Mouse (Mus musculus): ENCODE data around the gene Tent4b. TPM values are rescaled to one million over a fixed set of nuclear protein-coding genes. Genes with fewer than 3 reads are reported as not detected.
A peak's percentile ranks its signal among the peaks of the same experiment; 100 is the strongest.

The Tent4b gene
- polyA plus RNA-seq, 1 experiment from 2014 or later: 14.0 TPM

GRCm38 (mm10) chr8:88290326-88291304 is 91.6 kb downstream of the Tent4b start:
- 80% methylated on average over 13 of the region's 13 CpGs for WGBS
- no peak overlapping the region for H3K4me3 ChIP-seq (ENCODE audit: low read length)
- H3K9me3 ChIP-seq (ENCODE audit: control insufficient read depth, low read length): no peaks in the 10 kb centered on the region
- no peaks in the 10 kb centered on the region for H3K36me3 ChIP-seq (ENCODE audit: control insufficient read depth, insufficient read depth, low read length)
- no peak overlapping the region for H3K9ac ChIP-seq (ENCODE audit: low read depth, low read length)
- no peaks in the 10 kb centered on the region for H3K4me1 ChIP-seq (ENCODE audit: control insufficient read depth, insufficient read depth, low read length)
- ATAC-seq (ENCODE audit: low FRiP score, low TSS enrichment): no peak
- H3K4me2 ChIP-seq (replicated peaks; ENCODE audit: low read depth, low read length): no peak overlapping the region
- no peaks in the 10 kb centered on the region for H3K27me3 ChIP-seq (ENCODE audit: control insufficient read depth, insufficient read depth, low read length)
- no peak overlapping the region for H3K27ac ChIP-seq (ENCODE audit: low read depth, low read length)

DNA sequence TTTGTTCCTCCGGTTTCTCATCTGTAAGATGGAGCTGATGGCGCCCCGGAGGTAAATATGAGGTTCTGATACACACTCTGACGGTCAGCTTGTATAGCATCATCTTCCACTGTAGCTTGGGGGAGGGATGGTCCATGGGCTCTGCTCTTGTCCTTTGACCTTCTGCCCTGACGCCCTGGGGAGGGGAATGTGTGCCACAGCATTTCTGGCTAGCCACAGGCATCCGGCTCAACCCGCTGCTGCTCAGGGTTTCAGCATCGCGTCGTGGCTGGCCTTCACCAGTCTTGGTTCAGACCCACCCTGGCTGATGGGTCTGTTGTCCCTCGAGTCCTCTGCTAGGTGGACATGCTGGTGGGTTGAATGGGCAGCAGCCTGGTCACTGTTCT is 92.3 kb downstream of the Tent4b start:
- 90% methylated on average over 11 of the region's 11 CpGs for WGBS
- no peaks in the 10 kb centered on the region for H3K4me1 ChIP-seq (ENCODE audit: control insufficient read depth, insufficient read depth, low read length)
- no peaks in the 10 kb centered on the region for H3K9me3 ChIP-seq (ENCODE audit: control insufficient read depth, low read length)
- no peak overlapping the region for H3K27ac ChIP-seq (ENCODE audit: low read depth, low read length)
- no peak overlapping the region for H3K4me2 ChIP-seq (replicated peaks; ENCODE audit: low read depth, low read length)
- no peak overlapping the region for H3K9ac ChIP-seq (ENCODE audit: low read depth, low read length)
- H3K27me3 ChIP-seq (ENCODE audit: control insufficient read depth, insufficient read depth, low read length): no peaks in the 10 kb centered on the region
- no peak for ATAC-seq (ENCODE audit: low FRiP score, low TSS enrichment)
- no peak overlapping the region for H3K4me3 ChIP-seq (ENCODE audit: low read length)
- H3K36me3 ChIP-seq (ENCODE audit: control insufficient read depth, insufficient read depth, low read length): no peaks in the 10 kb centered on the region

DNA sequence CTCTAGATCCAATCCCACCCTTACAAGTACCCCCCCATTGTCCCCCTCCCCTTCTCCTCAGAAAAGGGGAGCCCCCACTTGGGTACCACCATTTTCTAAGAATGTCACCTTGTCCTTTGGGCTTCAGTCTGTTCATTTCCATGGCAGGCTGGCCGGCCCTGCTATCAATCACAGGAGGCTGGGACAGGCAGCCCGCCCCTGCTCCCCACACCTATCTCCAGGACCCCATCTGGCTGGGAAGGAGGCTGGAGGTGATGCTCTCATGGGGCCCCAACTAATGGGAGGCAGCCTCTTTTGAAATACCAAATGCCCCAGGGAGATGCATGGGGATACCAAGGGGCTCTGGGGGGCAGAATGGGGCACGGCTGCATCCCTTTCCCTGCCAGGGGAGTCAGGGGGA is 93.9 kb downstream of the Tent4b start:
- H3K4me3 ChIP-seq (ENCODE audit: low read length): no peak overlapping the region
- no peaks in the 10 kb centered on the region for H3K36me3 ChIP-seq (ENCODE audit: control insufficient read depth, insufficient read depth, low read length)
- H3K4me1 ChIP-seq (ENCODE audit: control insufficient read depth, insufficient read depth, low read length): 0 out of 2 replicates have a peak, but pooled peaks cover under 1% of the 10 kb centered on the region
- H3K27ac ChIP-seq (ENCODE audit: low read depth, low read length): no peak overlapping the region
- no peak for ATAC-seq (ENCODE audit: low FRiP score, low TSS enrichment)
- 83% methylated on average over 3 of the region's 3 CpGs for WGBS
- H3K9ac ChIP-seq (ENCODE audit: low read depth, low read length): no peak overlapping the region
- H3K4me2 ChIP-seq (replicated peaks; ENCODE audit: low read depth, low read length): no peak overlapping the region
- H3K27me3 ChIP-seq (ENCODE audit: control insufficient read depth, insufficient read depth, low read length): no peaks in the 10 kb centered on the region
- H3K9me3 ChIP-seq (ENCODE audit: control insufficient read depth, low read length): no peaks in the 10 kb centered on the region

DNA sequence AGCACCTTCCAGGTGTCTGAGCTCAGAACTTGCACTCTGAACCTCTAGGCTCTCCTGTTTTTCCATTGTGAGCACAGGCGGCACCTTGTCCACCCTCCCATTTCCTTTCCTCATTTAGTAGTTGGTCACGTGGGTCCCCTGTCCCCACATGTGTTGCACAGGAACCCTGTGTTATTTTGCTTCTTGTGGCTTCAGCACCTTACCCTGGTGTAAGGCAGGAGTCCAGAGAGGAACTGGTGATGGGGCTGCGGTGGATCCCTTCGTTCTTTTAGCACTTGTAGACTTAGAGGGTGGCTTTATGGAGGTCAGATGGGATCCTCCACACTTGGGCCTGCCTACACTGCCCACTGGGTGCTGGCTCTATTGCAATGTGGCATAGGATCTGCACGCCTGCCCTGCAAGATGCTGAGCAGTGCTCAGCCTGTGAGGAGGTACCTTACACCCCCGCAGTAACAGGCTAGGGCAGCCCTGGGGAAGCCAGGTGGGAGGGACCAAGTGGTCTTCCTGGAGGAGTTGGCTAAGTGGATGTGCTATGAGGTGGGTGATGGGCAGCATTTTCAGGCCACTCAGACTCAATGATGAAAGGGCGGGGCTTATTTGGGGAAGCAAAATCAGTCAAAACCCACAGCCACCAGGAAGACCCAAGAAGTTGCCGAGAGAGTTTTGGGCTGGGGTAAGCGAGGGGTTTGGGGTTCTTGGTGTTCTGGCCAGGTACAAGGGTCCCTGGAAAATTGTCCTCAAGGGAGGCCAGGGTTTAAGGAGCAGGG is 94.8 kb downstream of the Tent4b start:
- Histone ChIP-seq H3K27ac (ENCODE audit: low read depth, low read length) (no peak overlapping the region), H3K4me2 (replicated peaks; ENCODE audit: low read depth, low read length) (no peak overlapping the region), H3K4me1 (ENCODE audit: control insufficient read depth, insufficient read depth, low read length) (0 out of 2 replicates have a peak, but pooled peaks cover 4% of the 10 kb centered on the region), H3K4me3 (ENCODE audit: low read length) (no peak overlapping the region), H3K9ac (ENCODE audit: low read depth, low read length) (no peak overlapping the region), H3K27me3 (ENCODE audit: control insufficient read depth, insufficient read depth, low read length) (no peaks in the 10 kb centered on the region), H3K9me3 (ENCODE audit: control insufficient read depth, low read length) (no peaks in the 10 kb centered on the region), H3K36me3 (ENCODE audit: control insufficient read depth, insufficient read depth, low read length) (no peaks in the 10 kb centered on the region)
- ATAC-seq (ENCODE audit: low FRiP score, low TSS enrichment): no peak
- 85% methylated on average over 9 of the region's 9 CpGs for WGBS

DNA sequence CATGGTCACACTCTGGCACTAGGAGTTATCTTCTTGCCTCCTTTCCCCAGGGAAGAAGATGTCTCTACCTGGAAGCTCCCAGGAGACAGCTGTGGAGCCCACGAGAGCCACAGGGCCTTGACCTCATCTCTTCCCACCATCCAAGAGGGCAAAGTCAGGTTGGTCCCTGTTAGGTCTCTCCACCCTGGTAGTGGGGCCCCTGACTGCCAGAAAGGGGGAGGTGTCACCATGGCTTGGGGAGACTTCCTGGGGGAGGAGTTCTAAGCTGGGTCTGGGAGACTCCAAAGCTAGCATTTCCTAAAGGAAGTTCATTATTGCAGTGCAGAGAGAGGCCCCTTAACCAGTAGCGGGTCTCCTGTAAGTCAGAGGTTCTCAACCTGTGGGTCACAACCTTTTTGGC is 96.0 kb downstream of the Tent4b start:
- Histone ChIP-seq H3K4me2 (replicated peaks; ENCODE audit: low read depth, low read length) (no peak overlapping the region), H3K9ac (ENCODE audit: low read depth, low read length) (no peak overlapping the region), H3K27ac (ENCODE audit: low read depth, low read length) (no peak overlapping the region), H3K4me3 (ENCODE audit: low read length) (no peak overlapping the region), H3K9me3 (ENCODE audit: control insufficient read depth, low read length) (no peaks in the 10 kb centered on the region), H3K36me3 (ENCODE audit: control insufficient read depth, insufficient read depth, low read length) (no peaks in the 10 kb centered on the region), H3K27me3 (ENCODE audit: control insufficient read depth, insufficient read depth, low read length) (no peaks in the 10 kb centered on the region), H3K4me1 (ENCODE audit: control insufficient read depth, insufficient read depth, low read length) (0 out of 2 replicates have a peak, but pooled peaks cover 4% of the 10 kb centered on the region)
- ATAC-seq (ENCODE audit: low FRiP score, low TSS enrichment): no peak
- 89% methylated on average over 2 of the region's 2 CpGs for WGBS

- WGBS: 35% methylated on average over 12 of the region's 12 CpGs
- H3K27ac ChIP-seq (ENCODE audit: low read depth, low read length): peak overlapping the region; percentile 24; the same call in 1 of the 2 replicates
- no peaks in the 10 kb centered on the region for H3K27me3 ChIP-seq (ENCODE audit: control insufficient read depth, insufficient read depth, low read length)
- no peak for ATAC-seq (ENCODE audit: low FRiP score, low TSS enrichment)
- no peak overlapping the region for H3K4me2 ChIP-seq (replicated peaks; ENCODE audit: low read depth, low read length)
- no peak overlapping the region for H3K4me3 ChIP-seq (ENCODE audit: low read length)
- no peak overlapping the region for H3K9ac ChIP-seq (ENCODE audit: low read depth, low read length)
- H3K9me3 ChIP-seq (ENCODE audit: control insufficient read depth, low read length): no peaks in the 10 kb centered on the region
- no peaks in the 10 kb centered on the region for H3K36me3 ChIP-seq (ENCODE audit: control insufficient read depth, insufficient read depth, low read length)
- 0 out of 2 replicates have a peak, but pooled peaks cover 4% of the 10 kb centered on the region for H3K4me1 ChIP-seq (ENCODE audit: control insufficient read depth, insufficient read depth, low read length)
These were observed 99.1 kb downstream of the Tent4b start for GRCm38 (mm10) chr8:88297976-88298732.

DNA sequence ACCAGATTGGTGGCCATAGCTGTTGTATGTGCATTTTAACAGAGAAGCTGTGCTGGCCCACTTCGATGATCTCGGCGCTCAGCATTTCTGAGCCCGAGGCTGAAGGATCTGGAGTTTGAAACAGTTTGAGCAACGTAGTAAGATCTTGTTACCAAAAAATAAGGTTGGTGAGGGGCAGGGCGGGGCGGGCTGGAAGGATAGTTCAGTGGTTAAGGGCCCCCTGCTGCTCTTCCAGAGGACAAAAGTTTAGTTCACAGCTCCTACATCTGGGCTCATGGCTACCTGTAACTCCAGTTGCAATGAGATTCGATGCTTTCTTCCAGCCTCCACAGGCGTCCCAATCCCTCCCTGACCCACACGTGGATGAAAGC is 99.7 kb downstream of the Tent4b start:
- no peak for ATAC-seq (ENCODE audit: low FRiP score, low TSS enrichment)
- no peak overlapping the region for H3K4me2 ChIP-seq (replicated peaks; ENCODE audit: low read depth, low read length)
- no peak overlapping the region for H3K4me3 ChIP-seq (ENCODE audit: low read length)
- H3K4me1 ChIP-seq (ENCODE audit: control insufficient read depth, insufficient read depth, low read length): 0 out of 2 replicates have a peak, but pooled peaks cover 4% of the 10 kb centered on the region
- H3K9ac ChIP-seq (ENCODE audit: low read depth, low read length): no peak overlapping the region
- 89% methylated on average over 10 of the region's 10 CpGs for WGBS
- no peaks in the 10 kb centered on the region for H3K9me3 ChIP-seq (ENCODE audit: control insufficient read depth, low read length)
- no peak overlapping the region for H3K27ac ChIP-seq (ENCODE audit: low read depth, low read length)
- no peaks in the 10 kb centered on the region for H3K36me3 ChIP-seq (ENCODE audit: control insufficient read depth, insufficient read depth, low read length)
- no peaks in the 10 kb centered on the region for H3K27me3 ChIP-seq (ENCODE audit: control insufficient read depth, insufficient read depth, low read length)

DNA sequence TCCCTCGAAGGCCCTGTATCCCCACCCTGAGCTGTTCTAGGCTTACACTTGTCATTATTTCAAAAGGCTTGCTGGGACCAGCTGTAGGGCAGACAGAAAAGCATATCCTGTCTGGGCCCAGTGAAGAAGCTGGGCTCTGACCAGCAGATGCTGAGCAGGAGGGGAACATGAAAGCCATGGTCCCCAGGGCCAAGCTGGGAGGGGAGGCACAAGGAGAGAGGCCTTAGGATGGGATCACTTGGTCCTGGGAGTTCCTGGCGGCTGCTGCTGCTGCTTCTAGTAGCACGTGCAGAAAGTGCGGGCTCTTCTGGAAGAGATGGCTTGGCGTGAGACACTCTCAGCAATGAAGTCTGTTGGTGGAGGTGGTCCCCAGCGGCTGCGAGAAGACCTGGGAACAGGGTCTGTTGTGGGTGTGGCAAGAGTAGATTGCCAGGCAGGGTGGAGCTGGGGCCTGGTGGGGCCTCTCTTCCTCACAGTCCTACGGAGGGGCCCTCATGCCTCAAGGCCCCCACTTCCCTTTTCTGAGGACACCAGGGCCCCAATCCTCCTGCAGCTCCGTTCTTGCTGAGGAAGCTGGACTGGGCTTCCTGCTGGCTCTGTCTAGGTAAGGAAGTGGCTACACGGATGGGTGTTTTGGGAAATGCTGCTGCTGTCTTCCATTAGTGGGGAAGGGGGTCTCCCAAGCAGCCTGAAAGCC is 101.0 kb downstream of the Tent4b start:
- 72% methylated on average over 10 of the region's 10 CpGs for WGBS
- H3K4me2 ChIP-seq (replicated peaks; ENCODE audit: low read depth, low read length): no peak overlapping the region
- 0 out of 2 replicates have a peak, but pooled peaks cover 4% of the 10 kb centered on the region for H3K4me1 ChIP-seq (ENCODE audit: control insufficient read depth, insufficient read depth, low read length)
- H3K9ac ChIP-seq (ENCODE audit: low read depth, low read length): no peak overlapping the region
- no peak overlapping the region for H3K27ac ChIP-seq (ENCODE audit: low read depth, low read length)
- ATAC-seq (ENCODE audit: low FRiP score, low TSS enrichment): no peak
- H3K27me3 ChIP-seq (ENCODE audit: control insufficient read depth, insufficient read depth, low read length): no peaks in the 10 kb centered on the region
- no peaks in the 10 kb centered on the region for H3K9me3 ChIP-seq (ENCODE audit: control insufficient read depth, low read length)
- H3K4me3 ChIP-seq (ENCODE audit: low read length): no peak overlapping the region
- no peaks in the 10 kb centered on the region for H3K36me3 ChIP-seq (ENCODE audit: control insufficient read depth, insufficient read depth, low read length)

All from kidney, embryonic 14.5 days (tissue).